Mouse (Mus musculus) kidney, embryonic 16.5 days (tissue): Measurements from ENCODE around the gene Hyal5. TPM values are rescaled to one million over a fixed set of nuclear protein-coding genes. Genes with fewer than 3 reads are reported as not detected.

Source experiments
- ATAC-seq: fragments of 200-750 bp; cut with Nextera tagmentation; 2 replicates; pipeline ENCODE4 v1.8.0; 2017; ENCODE audit warnings: moderate TSS enrichment; ENCODE audit not compliant: low FRiP score, low TSS enrichment
- H3K27ac ChIP-seq: fragments of 300-500 bp; sonication (generic); 2 replicates; pipeline ENCODE4 v1.5.1; 2014; ENCODE audit warnings: low read length
- H3K27me3 ChIP-seq: fragments of 300-500 bp; sonication (generic); 2 replicates; pipeline ENCODE4 v1.6.1; 2014; ENCODE audit warnings: low read length, control low read depth, mixed read lengths; ENCODE audit not compliant: insufficient read depth
- H3K36me3 ChIP-seq: fragments of 300-500 bp; sonication (generic); 2 replicates; pipeline ENCODE4 v1.6.1; 2014; ENCODE audit warnings: low read length, control low read depth, mixed read lengths; ENCODE audit not compliant: insufficient read depth
- H3K4me1 ChIP-seq: fragments of 300-500 bp; sonication (generic); 2 replicates; pipeline ENCODE4 v1.6.1; 2014; ENCODE audit warnings: low read length, control low read depth, mixed read lengths; ENCODE audit not compliant: insufficient read depth
- H3K4me2 ChIP-seq: fragments of 300-500 bp; sonication (generic); replicated peaks from 2 replicates; pipeline ENCODE4 v1.6.1; 2014; ENCODE audit warnings: low read depth, low read length
- H3K4me3 ChIP-seq: fragments of 300-500 bp; sonication (generic); 2 replicates; pipeline ENCODE4 v1.5.1; 2014; ENCODE audit warnings: mild to moderate bottlenecking, low read length
- H3K9ac ChIP-seq: fragments of 300-500 bp; sonication (generic); replicated peaks from 2 replicates; pipeline ENCODE4 v1.6.1; 2014; ENCODE audit warnings: low read length
- H3K9me3 ChIP-seq: fragments of 300-500 bp; sonication (generic); 2 replicates; pipeline ENCODE4 v1.6.1; 2016; ENCODE audit warnings: low read length, control low read depth
- WGBS: fragments of 180-500 bp; shearing (Covaris S2); extraction: QIAGEN DNeasy Blood & Tissue Kit; methylation state at CpG from one replicate; pipeline ENCODE4 v1.1.7; 2014; 5-methylcytosine and 5-hydroxymethylcytosine counted together
- polyA plus RNA-seq: library from polyadenylated mRNA; unstranded; fragments of >200 nt; fragmentation: Nextera tagmentation; extraction: Ambion mirVana; gene quantifications from 2 replicates; pipeline ENCODE4 v1.2.1, GENCODE M21; 2015

Hyal5 gene
- polyA plus RNA-seq, 1 experiment from 2014 or later: not detected

DNA sequence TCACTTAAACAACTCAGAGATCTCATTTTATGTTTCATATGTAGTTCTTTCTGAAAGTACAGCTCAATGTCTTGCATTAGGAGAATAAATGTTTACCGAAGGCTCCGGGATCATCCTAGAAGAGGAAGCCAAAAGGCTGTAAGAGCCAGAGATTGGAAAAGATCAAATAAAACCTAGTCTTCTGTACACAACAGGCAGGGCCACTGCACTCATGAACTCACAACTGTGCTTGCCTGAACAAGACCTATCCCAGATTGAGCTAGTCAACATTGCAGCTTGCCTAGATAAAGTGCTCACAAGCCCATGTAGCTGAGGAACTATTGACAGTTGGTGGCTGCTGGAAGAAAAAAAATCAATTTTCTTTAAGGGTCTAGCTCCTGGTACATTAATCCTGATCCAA, 55.8 kb downstream of the Hyal5 start:
- no peak for ATAC-seq
- H3K36me3 ChIP-seq: no peaks in the 10 kb centered on the region
- H3K4me2 ChIP-seq: no peak overlapping the region
- no peaks in the 10 kb centered on the region for H3K9me3 ChIP-seq
- H3K9ac ChIP-seq: no peak overlapping the region
- H3K4me1 ChIP-seq: no peaks in the 10 kb centered on the region
- H3K27me3 ChIP-seq: no peaks in the 10 kb centered on the region
- no peak overlapping the region for H3K27ac ChIP-seq
- no peak overlapping the region for H3K4me3 ChIP-seq
- 89% methylated on average over 2 of the region's 2 CpGs for WGBS

DNA sequence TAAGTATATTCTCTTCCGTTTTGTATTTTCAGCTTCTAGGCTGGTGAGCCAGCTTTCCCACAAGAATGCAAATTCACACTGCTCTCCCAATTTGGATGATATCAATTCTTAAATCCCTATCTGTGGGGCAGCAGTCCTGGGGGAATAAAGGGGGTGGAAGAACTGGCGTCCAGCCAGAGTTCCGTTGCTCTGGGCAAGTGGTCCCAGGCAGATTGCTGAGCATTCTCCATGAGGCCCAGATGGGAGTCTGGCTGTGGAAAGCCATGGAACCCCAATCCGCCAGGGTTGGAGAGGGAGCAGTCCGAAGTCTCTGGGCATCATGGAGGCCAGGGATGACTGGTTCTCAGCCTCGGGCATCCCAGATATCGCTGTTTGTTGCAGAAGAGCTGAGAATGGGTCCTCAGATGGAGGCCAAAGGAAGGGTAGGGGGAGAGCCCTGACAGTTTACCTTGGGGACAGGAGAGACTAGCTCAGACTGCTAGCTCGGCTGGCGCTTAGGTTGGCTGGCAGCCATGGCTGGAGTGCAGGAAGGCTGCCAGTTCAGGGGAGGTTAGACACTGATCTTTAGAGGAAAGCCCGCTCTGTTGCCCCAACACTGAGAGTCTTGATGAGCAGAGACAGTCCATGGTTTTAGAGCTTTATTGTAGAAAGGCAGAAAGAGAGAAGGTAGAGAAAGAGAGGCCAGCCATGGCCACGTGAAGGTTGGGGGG, 67.4 kb downstream of the Hyal5 start:
- Histone ChIP-seq H3K9me3 (peaks cover 9% of the 10 kb centered on the region), H3K4me3 (no peak overlapping the region), H3K4me2 (no peak overlapping the region), H3K9ac (no peak overlapping the region), H3K27me3 (no peaks in the 10 kb centered on the region), H3K4me1 (no peaks in the 10 kb centered on the region), H3K36me3 (no peaks in the 10 kb centered on the region), H3K27ac (no peak overlapping the region)
- WGBS: 89% methylated on average over 11 of the region's 11 CpGs
- no peak for ATAC-seq

Other genes with a start within 250 kb of the Hyal5 start
- gene Wasl, start 193.0 kb upstream of the Hyal5 start, polyA plus RNA-seq: 82.1 and 99.1 TPM in 2 replicates
- gene Hyal6, start 124.8 kb upstream of the Hyal5 start, polyA plus RNA-seq: not detected in 2 replicates
- gene Hyal4, start 109.7 kb upstream of the Hyal5 start, polyA plus RNA-seq: not detected in 2 replicates
- gene Spam1, start 66.8 kb upstream of the Hyal5 start, polyA plus RNA-seq: not detected in 2 replicates
- gene Tmem229a, start 98.3 kb downstream of the Hyal5 start, polyA plus RNA-seq: 10.0 and 11.3 TPM in 2 replicates